ENCODE assay signal across 10 mouse cellular contexts in the genomic region with DNA sequence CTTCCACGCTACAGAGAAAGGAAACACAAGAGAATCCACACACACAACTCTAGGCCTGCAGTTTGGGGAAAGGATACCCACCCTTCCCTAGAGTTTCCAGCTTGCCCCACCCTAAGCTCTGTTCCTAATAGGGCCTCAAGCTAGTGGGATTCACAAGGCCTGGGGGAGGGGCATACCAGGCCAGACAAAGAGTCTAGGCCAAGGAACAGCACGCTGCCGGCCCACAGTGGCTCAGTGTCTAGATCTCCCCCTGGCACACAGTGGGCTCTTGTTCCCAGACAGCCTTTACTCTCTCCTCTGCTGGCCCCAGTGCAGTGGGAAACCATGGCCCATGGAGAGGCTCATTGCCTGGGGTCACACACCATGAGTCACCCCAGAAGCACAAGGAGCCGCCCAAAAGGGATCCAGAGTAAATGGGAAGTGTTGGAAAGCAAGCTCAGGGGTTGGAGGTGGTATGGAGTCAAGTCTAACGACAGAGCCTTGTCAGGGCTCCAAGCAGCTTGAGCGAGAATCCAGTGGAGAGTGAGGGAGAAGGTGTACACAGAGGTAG. TPM values are rescaled to one million over a fixed set of nuclear protein-coding genes. Genes with fewer than 3 reads are reported as not detected.
DNase-seq lines count a peak whose midpoint lies in the region; ATAC-seq and TF ChIP-seq lines count a peak whose summit lies in the region.
"Had no signal": no experiment of that assay in that cellular context is flagged by ENCODE, and none has a peak within 500 bp of the region (broad histone marks: within the 10 kb centered on the region; RNA-seq: fewer than 3 reads in every experiment).

No protein-coding gene starts in this region.

- peaks cover 21% of the 10 kb centered on the region for H3K4me1 ChIP-seq in kidney, postnatal 0 days (replicated peaks; ENCODE audit: insufficient read depth, low read length)
- peaks cover 49% of the 10 kb centered on the region for H3K4me1 ChIP-seq in kidney, embryonic 15.5 days
- peaks cover 25% of the 10 kb centered on the region for H3K4me1 ChIP-seq in embryonic facial prominence, embryonic 14.5 days (ENCODE audit: control insufficient read depth, insufficient read depth, low read length)
- peaks cover 54% of the 10 kb centered on the region for H3K4me1 ChIP-seq in limb, embryonic 15.5 days

- no peak overlapping the region for H3K4me2 ChIP-seq in kidney, postnatal 0 days (ENCODE audit: low read length)
- H3K4me2 ChIP-seq in kidney, embryonic 15.5 days: no peak overlapping the region
- H3K4me2 ChIP-seq in embryonic facial prominence, embryonic 14.5 days (ENCODE audit: low read depth, low read length): no peak overlapping the region
- no peak overlapping the region for H3K4me2 ChIP-seq in limb, embryonic 15.5 days

- 71% methylated on average over 6 of the region's 6 CpGs for WGBS in kidney, postnatal 0 days
- 57% methylated on average over 6 of the region's 6 CpGs for WGBS in kidney, embryonic 15.5 days
- 37% methylated on average over 6 of the region's 6 CpGs for WGBS in embryonic facial prominence, embryonic 14.5 days
- WGBS in limb, embryonic 15.5 days: 51% methylated on average over 6 of the region's 6 CpGs

- no peak for TF ChIP-seq CTCF in kidney, postnatal 0 days (IDR thresholded peaks at IDR 0.05; ENCODE audit: low read depth)

- H3K9me3 ChIP-seq in kidney, postnatal 0 days (replicated peaks; ENCODE audit: low read length): no peaks in the 10 kb centered on the region
- H3K9me3 ChIP-seq in kidney, embryonic 15.5 days (replicated peaks): no peaks in the 10 kb centered on the region
- no peaks in the 10 kb centered on the region for H3K9me3 ChIP-seq in embryonic facial prominence, embryonic 14.5 days (ENCODE audit: control insufficient read depth, low read length)
- no peaks in the 10 kb centered on the region for H3K9me3 ChIP-seq in limb, embryonic 15.5 days

- peak overlapping the region; percentile 14; the same call in 1 of the 2 replicates for H3K9ac ChIP-seq in kidney, postnatal 0 days (ENCODE audit: low read depth, low read length)
- H3K9ac ChIP-seq in kidney, embryonic 15.5 days: no peak overlapping the region
- H3K9ac ChIP-seq in embryonic facial prominence, embryonic 14.5 days (ENCODE audit: low read depth, low read length): no peak overlapping the region
- no peak overlapping the region for H3K9ac ChIP-seq in limb, embryonic 15.5 days

- no peak for ATAC-seq in kidney, postnatal 0 days (replicated peaks; ENCODE audit: low FRiP score, low read depth)
- ATAC-seq in kidney, embryonic 15.5 days (replicated peaks; ENCODE audit: low FRiP score): no peak
- no peak for ATAC-seq in embryonic facial prominence, embryonic 14.5 days (ENCODE audit: low read depth)
- ATAC-seq in limb, embryonic 15.5 days (ENCODE audit: insufficient number of reproducible peaks, low FRiP score, low TSS enrichment, low read depth): no peak
- ATAC-seq in erythroid progenitor cell, adult 5-6 weeks (replicated peaks; ENCODE audit: low FRiP score, poor library complexity, severe bottlenecking): no peak

- no peak overlapping the region for H3K27ac ChIP-seq in kidney, postnatal 0 days
- no peak overlapping the region for H3K27ac ChIP-seq in kidney, embryonic 15.5 days
- H3K27ac ChIP-seq in embryonic facial prominence, embryonic 14.5 days (replicated peaks; ENCODE audit: low read depth, low read length): 0 out of 2 replicates have a peak overlapping the region, but pooled peaks have one; percentile 17
- peak overlapping the region; percentile 54 for H3K27ac ChIP-seq in limb, embryonic 15.5 days

- no peaks in the 10 kb centered on the region for H3K27me3 ChIP-seq in kidney, postnatal 0 days (ENCODE audit: insufficient read depth, low read length)
- no peaks in the 10 kb centered on the region for H3K27me3 ChIP-seq in kidney, embryonic 15.5 days
- no peaks in the 10 kb centered on the region for H3K27me3 ChIP-seq in embryonic facial prominence, embryonic 14.5 days (replicated peaks; ENCODE audit: control insufficient read depth, insufficient read depth, low read length)
- H3K27me3 ChIP-seq in limb, embryonic 15.5 days: no peaks in the 10 kb centered on the region

- peaks cover 21% of the 10 kb centered on the region for H3K36me3 ChIP-seq in kidney, postnatal 0 days (ENCODE audit: insufficient read depth, low read length)
- H3K36me3 ChIP-seq in kidney, embryonic 15.5 days: peaks cover 26% of the 10 kb centered on the region
- peaks cover 28% of the 10 kb centered on the region; the same call in 1 of the 2 replicates for H3K36me3 ChIP-seq in embryonic facial prominence, embryonic 14.5 days (ENCODE audit: control insufficient read depth, insufficient read depth, low read length)
- H3K36me3 ChIP-seq in limb, embryonic 15.5 days: peaks cover 29% of the 10 kb centered on the region

- no peak for DNase-seq in kidney, postnatal 0 days (ENCODE audit: low spot score)
- DNase-seq in ZHBTc4 (ENCODE audit: low read depth, low spot score): peak; percentile 65
- DNase-seq in embryonic facial prominence, embryonic 14.5 days (ENCODE audit: low spot score): peak; percentile 65
- no peak for DNase-seq in urinary bladder, postnatal 36 days (ENCODE audit: low spot score in 2 of 2)
- DNase-seq: left cerebral cortex, postnatal 4 days had no signal

- H3K4me3 ChIP-seq in kidney, postnatal 0 days (replicated peaks; ENCODE audit: low read depth, low read length): no peak overlapping the region
- no peak overlapping the region for H3K4me3 ChIP-seq in kidney, embryonic 15.5 days (replicated peaks)
- H3K4me3 ChIP-seq in embryonic facial prominence, embryonic 14.5 days (ENCODE audit: low read depth, low read length): no peak overlapping the region
- H3K4me3 ChIP-seq in limb, embryonic 15.5 days: no peak overlapping the region

RNA-seq across cellular contexts. Expression of a gene that starts 3.5 kb away (rescaled TPM):
- 49.3 and 55.0 TPM in 2 replicates for polyA plus RNA-seq in kidney, postnatal 0 days (2015; fragmentation: Nextera tagmentation; extraction: Ambion mirVana)
- polyA plus RNA-seq in kidney, embryonic 15.5 days (2015; fragmentation: Nextera tagmentation; extraction: Ambion mirVana): 48.7 and 55.4 TPM in 2 replicates
- 58.4 and 60.1 TPM in 2 replicates for polyA plus RNA-seq in embryonic facial prominence, embryonic 14.5 days (2014; fragmentation: Nextera tagmentation; extraction: Ambion mirVana)
- 83.7 and 87.5 TPM in 2 replicates for polyA plus RNA-seq in limb, embryonic 15.5 days (2015; fragmentation: Nextera tagmentation; extraction: Ambion mirVana)
- not detected in 2 replicates for total RNA-seq in erythroid progenitor cell, adult 5-6 weeks (2015; ENCODE audit: low replicate concordance)
- total RNA-seq in erythroid progenitor cell, adult 5-6 weeks (2017; ENCODE audit: low replicate concordance): 2.3 and 5.0 TPM in 2 replicates

RNA-seq across cellular contexts. Expression of a gene that starts 7.7 kb away (rescaled TPM):
- polyA plus RNA-seq in kidney, postnatal 0 days (2015; fragmentation: Nextera tagmentation; extraction: Ambion mirVana): 31.6 and 33.0 TPM in 2 replicates
- 33.5 and 36.1 TPM in 2 replicates for polyA plus RNA-seq in kidney, embryonic 15.5 days (2015; fragmentation: Nextera tagmentation; extraction: Ambion mirVana)
- polyA plus RNA-seq in embryonic facial prominence, embryonic 14.5 days (2014; fragmentation: Nextera tagmentation; extraction: Ambion mirVana): 29.7 and 34.1 TPM in 2 replicates
- polyA plus RNA-seq in limb, embryonic 15.5 days (2015; fragmentation: Nextera tagmentation; extraction: Ambion mirVana): 39.4 and 40.0 TPM in 2 replicates
- 13.0 and 14.1 TPM in 2 replicates for total RNA-seq in erythroid progenitor cell, adult 5-6 weeks (2015; ENCODE audit: low replicate concordance)
- 18.7 and 23.9 TPM in 2 replicates for total RNA-seq in erythroid progenitor cell, adult 5-6 weeks (2017; ENCODE audit: low replicate concordance)

RNA-seq across cellular contexts. Expression of a gene that starts 13.4 kb away (rescaled TPM):
- polyA plus RNA-seq in kidney, postnatal 0 days (2015; fragmentation: Nextera tagmentation; extraction: Ambion mirVana): 49.5 and 49.6 TPM in 2 replicates
- 59.6 and 60.9 TPM in 2 replicates for polyA plus RNA-seq in kidney, embryonic 15.5 days (2015; fragmentation: Nextera tagmentation; extraction: Ambion mirVana)
- polyA plus RNA-seq in embryonic facial prominence, embryonic 14.5 days (2014; fragmentation: Nextera tagmentation; extraction: Ambion mirVana): 43.2 and 46.4 TPM in 2 replicates
- 45.6 and 48.1 TPM in 2 replicates for polyA plus RNA-seq in limb, embryonic 15.5 days (2015; fragmentation: Nextera tagmentation; extraction: Ambion mirVana)
- 52.3 and 53.7 TPM in 2 replicates for total RNA-seq in erythroid progenitor cell, adult 5-6 weeks (2015; ENCODE audit: low replicate concordance)
- 31.8 and 104 TPM in 2 replicates for total RNA-seq in erythroid progenitor cell, adult 5-6 weeks (2017; ENCODE audit: low replicate concordance)

RNA-seq across cellular contexts. Expression of a gene that starts 18.5 kb away (rescaled TPM):
- not detected in 2 replicates for polyA plus RNA-seq in kidney, postnatal 0 days (2015; fragmentation: Nextera tagmentation; extraction: Ambion mirVana)
- not detected in 2 replicates for polyA plus RNA-seq in kidney, embryonic 15.5 days (2015; fragmentation: Nextera tagmentation; extraction: Ambion mirVana)
- 0.14 and 0.22 TPM in 2 replicates for polyA plus RNA-seq in embryonic facial prominence, embryonic 14.5 days (2014; fragmentation: Nextera tagmentation; extraction: Ambion mirVana)
- polyA plus RNA-seq in limb, embryonic 15.5 days (2015; fragmentation: Nextera tagmentation; extraction: Ambion mirVana): 0.31 and 0.55 TPM in 2 replicates
- total RNA-seq in erythroid progenitor cell, adult 5-6 weeks (2015; ENCODE audit: low replicate concordance): not detected in 2 replicates
- not detected in 2 replicates for total RNA-seq in erythroid progenitor cell, adult 5-6 weeks (2017; ENCODE audit: low replicate concordance)
- total RNA-seq: common myeloid progenitor, adult 5-6 weeks; left cerebral cortex, postnatal 4 days had no signal
- polyA plus RNA-seq: neural tube, embryonic 14.5 days had no signal

RNA-seq across cellular contexts. Expression of a gene that starts 48.9 kb away (rescaled TPM):
- polyA plus RNA-seq in kidney, postnatal 0 days (2015; fragmentation: Nextera tagmentation; extraction: Ambion mirVana): 36.9 and 44.2 TPM in 2 replicates
- polyA plus RNA-seq in kidney, embryonic 15.5 days (2015; fragmentation: Nextera tagmentation; extraction: Ambion mirVana): 38.8 and 43.9 TPM in 2 replicates
- 22.3 and 27.0 TPM in 2 replicates for polyA plus RNA-seq in embryonic facial prominence, embryonic 14.5 days (2014; fragmentation: Nextera tagmentation; extraction: Ambion mirVana)
- polyA plus RNA-seq in limb, embryonic 15.5 days (2015; fragmentation: Nextera tagmentation; extraction: Ambion mirVana): 34.7 and 41.8 TPM in 2 replicates
- 75.9 and 106 TPM in 2 replicates for total RNA-seq in erythroid progenitor cell, adult 5-6 weeks (2015; ENCODE audit: low replicate concordance)
- total RNA-seq in erythroid progenitor cell, adult 5-6 weeks (2017; ENCODE audit: low replicate concordance): 143 and 155 TPM in 2 replicates

Comparison
In these comparisons a context has a peak if more than half of its experiments do, and no peak if none do; other contexts are left out.
1. DNase-seq: peak in ZHBTc4 (single experiment) and embryonic facial prominence, embryonic 14.5 days (single experiment); none in kidney, postnatal 0 days (single experiment) and urinary bladder, postnatal 36 days (0 of 2).
2. H3K27ac ChIP-seq: peak in embryonic facial prominence, embryonic 14.5 days (single experiment) and limb, embryonic 15.5 days (single experiment); none in kidney, postnatal 0 days (single experiment) and kidney, embryonic 15.5 days (single experiment).